9 mouse cellular contexts compared by ENCODE assay signal in genomic region chr7:133856278-133856677, GRCm38 (mm10).
DNase-seq lines count a peak whose midpoint lies in the region; ATAC-seq and TF ChIP-seq lines count a peak whose summit lies in the region.
"Had no signal": no experiment of that assay in that cellular context is flagged by ENCODE, and none has a peak within 500 bp of the region (broad histone marks: within the 10 kb centered on the region; RNA-seq: fewer than 3 reads in every experiment).

No protein-coding gene starts in this region.

- no peaks in the 10 kb centered on the region for H3K27me3 ChIP-seq in kidney, postnatal 0 days (ENCODE audit: insufficient read depth, low read length)
- H3K27me3 ChIP-seq in limb, embryonic 15.5 days: peaks cover 10% of the 10 kb centered on the region; the same call in 1 of the 2 replicates
- no peaks in the 10 kb centered on the region for H3K27me3 ChIP-seq in testis, adult 2 months (ENCODE audit: control insufficient read depth, insufficient read depth, low read length)
- H3K27me3 ChIP-seq: heart, embryonic 13.5 days had no signal

- DNase-seq in B cell, adult 2 months: peak; percentile 22 to 31
- DNase-seq in adrenal gland, adult 8-10 months: peak; percentile 59
- peak; percentile 82 for DNase-seq in embryo, embryonic 11 days
- DNase-seq in gastrocnemius, postnatal 36 days: peak; percentile 38 to 56
- peak; percentile 90 for DNase-seq in kidney, postnatal 0 days (ENCODE audit: low spot score)
- DNase-seq in natural killer cell, adult 2 months (ENCODE audit: low spot score in 2 of 2): peak; percentile 2 to 4

- H3K27ac ChIP-seq in kidney, postnatal 0 days: no peak overlapping the region
- H3K27ac ChIP-seq in limb, embryonic 15.5 days: no peak overlapping the region
- H3K27ac ChIP-seq in testis, adult 2 months (ENCODE audit: control insufficient read depth, insufficient read depth, low read depth, low read length): no peak overlapping the region
- H3K27ac ChIP-seq: heart, embryonic 13.5 days had no signal

- intact Hi-C loops in gastrocnemius, postnatal 36 days (cut with DNase I): loop anchor here (1.0 to 5.0 kb wide), 3 partner anchors 368 to 710 kb away; no protein-coding TSS in a partner anchor

- no peaks in the 10 kb centered on the region for H3K9me3 ChIP-seq in kidney, postnatal 0 days (replicated peaks; ENCODE audit: low read length)
- no peaks in the 10 kb centered on the region for H3K9me3 ChIP-seq in limb, embryonic 15.5 days
- H3K9me3 ChIP-seq: heart, embryonic 13.5 days had no signal

- no peak overlapping the region for H3K4me2 ChIP-seq in kidney, postnatal 0 days (ENCODE audit: low read length)
- H3K4me2 ChIP-seq in limb, embryonic 15.5 days: no peak overlapping the region
- H3K4me2 ChIP-seq: heart, embryonic 13.5 days had no signal

- H3K9ac ChIP-seq in kidney, postnatal 0 days (ENCODE audit: low read depth, low read length): no peak overlapping the region
- H3K9ac ChIP-seq in limb, embryonic 15.5 days: no peak overlapping the region
- H3K9ac ChIP-seq: heart, embryonic 13.5 days had no signal

- no peak overlapping the region for H3K4me3 ChIP-seq in kidney, postnatal 0 days (replicated peaks; ENCODE audit: low read depth, low read length)
- no peak overlapping the region for H3K4me3 ChIP-seq in limb, embryonic 15.5 days
- no peak overlapping the region for H3K4me3 ChIP-seq in testis, adult 2 months (ENCODE audit: control insufficient read depth, low read depth, low read length)
- H3K4me3 ChIP-seq: heart, embryonic 13.5 days had no signal

- TF ChIP-seq CTCF in kidney, postnatal 0 days (IDR thresholded peaks at IDR 0.05; ENCODE audit: low read depth): peak; percentile 99
- TF ChIP-seq CTCF in testis, adult 2 months (IDR thresholded peaks at IDR 0.05; ENCODE audit: control insufficient read depth, insufficient read depth, insufficient replicate concordance, low read depth, low read length): peak; percentile 50; the same call in 1 of the 2 replicates

- ATAC-seq in kidney, postnatal 0 days (replicated peaks; ENCODE audit: low FRiP score, low read depth): no peak; the same call in 1 of the 2 replicates
- ATAC-seq in limb, embryonic 15.5 days (ENCODE audit: insufficient number of reproducible peaks, low FRiP score, low TSS enrichment, low read depth): 0 out of 2 replicates have a peak, but pooled peaks have one; percentile 40

- no peak for TF ChIP-seq POLR2A in testis, adult 2 months (IDR thresholded peaks at IDR 0.05; ENCODE audit: control insufficient read depth, low read depth, low read length)

- WGBS in kidney, postnatal 0 days: 17% methylated on average over 3 of the region's 3 CpGs
- 31% methylated on average over 3 of the region's 3 CpGs for WGBS in limb, embryonic 15.5 days

- no peaks in the 10 kb centered on the region for H3K36me3 ChIP-seq in kidney, postnatal 0 days (ENCODE audit: insufficient read depth, low read length)
- H3K36me3 ChIP-seq in limb, embryonic 15.5 days: no peaks in the 10 kb centered on the region
- H3K36me3 ChIP-seq in testis, adult 2 months (ENCODE audit: control insufficient read depth, insufficient read depth, low read length): no peaks in the 10 kb centered on the region
- H3K36me3 ChIP-seq: heart, embryonic 13.5 days had no signal

- H3K4me1 ChIP-seq in kidney, postnatal 0 days (replicated peaks; ENCODE audit: insufficient read depth, low read length): no peaks in the 10 kb centered on the region
- no peaks in the 10 kb centered on the region for H3K4me1 ChIP-seq in limb, embryonic 15.5 days
- no peaks in the 10 kb centered on the region for H3K4me1 ChIP-seq in testis, adult 2 months (ENCODE audit: control insufficient read depth, insufficient read depth, low read length)

Comparison
In these comparisons a context has a peak if more than half of its experiments do, and no peak if none do; other contexts are left out.
1. DNase-seq: peak in every context shown above with its lines; median percentile 90 in kidney, postnatal 0 days; 82 in embryo, embryonic 11 days; 59 in adrenal gland, adult 8-10 months; 47 in gastrocnemius, postnatal 36 days; 26 in B cell, adult 2 months; 3 in natural killer cell, adult 2 months.